Mouse (Mus musculus): ENCODE measurements around the gene Npl. TPM values are rescaled to one million over a fixed set of nuclear protein-coding genes. Genes with fewer than 3 reads are reported as not detected.

Gene Npl
- polyA plus RNA-seq, 1 experiment: 7.2 TPM

GRCm38 (mm10) chr1:153572271-153573043 is 22.6 kb upstream of the Npl start:
- Histone ChIP-seq H3K4me3 (ENCODE audit: insufficient read depth, low read length) (no peak overlapping the region), H3K27ac (ENCODE audit: insufficient read depth, low read depth, low read length) (no peak overlapping the region), H3K4me1 (ENCODE audit: control insufficient read depth, insufficient read depth, low read length) (no peaks in the 10 kb centered on the region)
- TF ChIP-seq POLR2A (IDR thresholded peaks at IDR 0.05; ENCODE audit: borderline replicate concordance, low read depth, low read length): no peak
- no peak for TF ChIP-seq CTCF (IDR thresholded peaks at IDR 0.05; ENCODE audit: low read depth, low read length)

GRCm38 (mm10) chr1:153565701-153566100 is 15.9 kb upstream of the Npl start:
- TF ChIP-seq POLR2A (IDR thresholded peaks at IDR 0.05; ENCODE audit: borderline replicate concordance, low read depth, low read length) (no peak), CTCF (IDR thresholded peaks at IDR 0.05; ENCODE audit: low read depth, low read length) (no peak)
- 0 out of 2 replicates have a peak, but pooled peaks cover 2% of the 10 kb centered on the region for H3K4me1 ChIP-seq (ENCODE audit: control insufficient read depth, insufficient read depth, low read length)
- no peak overlapping the region for H3K27ac ChIP-seq (ENCODE audit: insufficient read depth, low read depth, low read length)
- no peak overlapping the region for H3K4me3 ChIP-seq (ENCODE audit: insufficient read depth, low read length)

DNA sequence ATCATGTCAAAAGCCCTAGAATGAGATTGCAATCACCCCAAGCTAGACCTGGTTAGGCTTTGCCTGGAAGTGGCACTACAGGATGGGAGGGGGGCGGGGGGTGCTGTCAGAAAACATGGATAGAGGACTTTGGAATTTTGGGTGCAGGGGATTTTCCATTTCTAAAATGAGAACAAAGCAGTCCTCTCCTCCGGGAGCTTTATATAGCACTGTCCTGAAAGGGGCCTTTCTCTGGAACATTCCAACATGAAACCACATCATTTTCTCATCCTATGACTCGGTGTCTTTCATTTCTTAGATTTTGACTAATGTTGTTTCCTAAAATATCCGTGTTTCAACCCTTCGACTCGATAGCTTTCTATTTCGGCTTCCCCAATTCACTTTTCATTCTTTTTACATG is 14.9 kb upstream of the Npl start:
- Histone ChIP-seq H3K4me1 (ENCODE audit: control insufficient read depth, insufficient read depth, low read length) (0 out of 2 replicates have a peak, but pooled peaks cover 2% of the 10 kb centered on the region), H3K4me3 (ENCODE audit: insufficient read depth, low read length) (no peak overlapping the region), H3K27ac (ENCODE audit: insufficient read depth, low read depth, low read length) (no peak overlapping the region)
- TF ChIP-seq CTCF (IDR thresholded peaks at IDR 0.05; ENCODE audit: low read depth, low read length) (no peak), POLR2A (IDR thresholded peaks at IDR 0.05; ENCODE audit: borderline replicate concordance, low read depth, low read length) (no peak)

DNA sequence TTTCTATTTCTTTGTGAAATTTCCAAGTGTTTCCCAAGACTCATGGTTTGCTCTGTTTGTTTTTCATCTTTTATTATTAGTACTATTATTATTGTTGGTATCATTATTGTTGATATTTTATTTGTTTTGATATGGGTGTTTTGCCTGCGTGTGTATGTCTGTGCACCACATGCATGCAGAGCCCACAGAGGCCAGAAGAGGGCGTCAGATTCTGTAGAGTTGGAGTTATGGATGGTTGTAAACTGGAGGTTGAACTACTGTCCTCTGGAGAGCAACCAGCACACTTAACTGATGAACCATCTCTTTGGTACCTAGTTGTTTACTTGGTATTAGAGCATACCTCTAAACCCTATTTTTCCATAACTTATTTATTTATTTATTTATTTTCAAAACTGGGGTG is 13.8 kb upstream of the Npl start:
- Histone ChIP-seq H3K4me3 (ENCODE audit: insufficient read depth, low read length) (no peak overlapping the region), H3K4me1 (ENCODE audit: control insufficient read depth, insufficient read depth, low read length) (0 out of 2 replicates have a peak, but pooled peaks cover 2% of the 10 kb centered on the region), H3K27ac (ENCODE audit: insufficient read depth, low read depth, low read length) (no peak overlapping the region)
- TF ChIP-seq POLR2A (IDR thresholded peaks at IDR 0.05; ENCODE audit: borderline replicate concordance, low read depth, low read length) (no peak), CTCF (IDR thresholded peaks at IDR 0.05; ENCODE audit: low read depth, low read length) (no peak)

- 0 out of 2 replicates have a peak, but pooled peaks cover 2% of the 10 kb centered on the region for H3K4me1 ChIP-seq (ENCODE audit: control insufficient read depth, insufficient read depth, low read length)
- TF ChIP-seq CTCF (IDR thresholded peaks at IDR 0.05; ENCODE audit: low read depth, low read length): no peak
- no peak for TF ChIP-seq POLR2A (IDR thresholded peaks at IDR 0.05; ENCODE audit: borderline replicate concordance, low read depth, low read length)
- H3K4me3 ChIP-seq (ENCODE audit: insufficient read depth, low read length): no peak overlapping the region
- H3K27ac ChIP-seq (ENCODE audit: insufficient read depth, low read depth, low read length): no peak overlapping the region
Observed at GRCm38 (mm10) chr1:153560805-153561204, 11.0 kb upstream of the Npl start.

DNA sequence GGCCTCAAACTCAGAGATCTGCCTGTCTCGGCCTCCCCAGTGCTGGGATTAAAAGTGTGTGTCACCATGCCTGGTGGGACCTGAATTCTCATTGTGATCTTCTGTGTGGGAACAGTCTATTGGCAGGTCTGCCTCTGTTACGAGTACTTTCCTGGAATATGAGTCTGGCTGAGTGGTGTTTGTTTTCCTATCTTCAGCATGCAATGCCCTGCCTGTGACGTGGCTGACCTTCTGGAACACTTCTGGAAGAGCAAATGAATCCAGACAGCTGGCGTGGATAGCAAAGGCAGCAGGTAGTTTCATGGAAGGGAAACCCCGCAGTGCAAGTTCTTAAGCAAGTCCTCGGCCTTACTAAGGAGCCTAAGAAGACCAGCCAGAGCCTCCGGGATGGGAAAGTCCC is 9.9 kb upstream of the Npl start:
- Histone ChIP-seq H3K27ac (ENCODE audit: insufficient read depth, low read depth, low read length) (no peak overlapping the region), H3K4me3 (ENCODE audit: insufficient read depth, low read length) (no peak overlapping the region), H3K4me1 (ENCODE audit: control insufficient read depth, insufficient read depth, low read length) (no peaks in the 10 kb centered on the region)
- TF ChIP-seq CTCF (IDR thresholded peaks at IDR 0.05; ENCODE audit: low read depth, low read length) (no peak), POLR2A (IDR thresholded peaks at IDR 0.05; ENCODE audit: borderline replicate concordance, low read depth, low read length) (no peak)

GRCm38 (mm10) chr1:153559126-153559647 is 9.3 kb upstream of the Npl start:
- TF ChIP-seq POLR2A (IDR thresholded peaks at IDR 0.05; ENCODE audit: borderline replicate concordance, low read depth, low read length): no peak
- TF ChIP-seq CTCF (IDR thresholded peaks at IDR 0.05; ENCODE audit: low read depth, low read length): peak; percentile 56
- H3K27ac ChIP-seq (ENCODE audit: insufficient read depth, low read depth, low read length): no peak overlapping the region

GRCm38 (mm10) chr1:153556896-153557295 is 7.1 kb upstream of the Npl start:
- Histone ChIP-seq H3K4me1 (ENCODE audit: control insufficient read depth, insufficient read depth, low read length) (peaks cover 8% of the 10 kb centered on the region), H3K4me3 (ENCODE audit: insufficient read depth, low read length) (no peak overlapping the region), H3K27ac (ENCODE audit: insufficient read depth, low read depth, low read length) (no peak overlapping the region)
- TF ChIP-seq POLR2A (IDR thresholded peaks at IDR 0.05; ENCODE audit: borderline replicate concordance, low read depth, low read length) (no peak), CTCF (IDR thresholded peaks at IDR 0.05; ENCODE audit: low read depth, low read length) (no peak)

More at GRCm38 (mm10) chr1:153559126-153559647, 9.3 kb upstream of the Npl start:
- no peak overlapping the region for H3K4me3 ChIP-seq (ENCODE audit: insufficient read depth, low read length)
- H3K4me1 ChIP-seq (ENCODE audit: control insufficient read depth, insufficient read depth, low read length): peaks cover 4% of the 10 kb centered on the region

- no peak overlapping the region for H3K27ac ChIP-seq (ENCODE audit: insufficient read depth, low read depth, low read length)
- peaks cover 8% of the 10 kb centered on the region for H3K4me1 ChIP-seq (ENCODE audit: control insufficient read depth, insufficient read depth, low read length)
- TF ChIP-seq POLR2A (IDR thresholded peaks at IDR 0.05; ENCODE audit: borderline replicate concordance, low read depth, low read length) (no peak), CTCF (IDR thresholded peaks at IDR 0.05; ENCODE audit: low read depth, low read length) (no peak)
- no peak overlapping the region for H3K4me3 ChIP-seq (ENCODE audit: insufficient read depth, low read length)
Observed at GRCm38 (mm10) chr1:153556202-153556601, 6.4 kb upstream of the Npl start.

- TF ChIP-seq POLR2A (IDR thresholded peaks at IDR 0.05; ENCODE audit: borderline replicate concordance, low read depth, low read length) (no peak), CTCF (IDR thresholded peaks at IDR 0.05; ENCODE audit: low read depth, low read length) (no peak)
- H3K27ac ChIP-seq (ENCODE audit: insufficient read depth, low read depth, low read length): no peak overlapping the region
- peaks cover 11% of the 10 kb centered on the region for H3K4me1 ChIP-seq (ENCODE audit: control insufficient read depth, insufficient read depth, low read length)
- no peak overlapping the region for H3K4me3 ChIP-seq (ENCODE audit: insufficient read depth, low read length)
Observed at GRCm38 (mm10) chr1:153550814-153551213, 969 bp upstream of the Npl start.

All from bone marrow macrophage, adult 2 months (primary cell).